Mouse (Mus musculus) midbrain, embryonic 14.5 days (tissue): ENCODE measurements at regions not wholly inside any gene's neighbourhood (a gene's known extent, or its start where the extent isn't known, plus 50 kb on each side); places are given as distances from the start of the nearest gene placed in this dataset.

ENCODE experiments used
- ATAC-seq: fragments of 200-750 bp; cut with Nextera tagmentation; 2 replicates; pipeline ENCODE4 v1.8.0; 2017; ENCODE audit warnings: moderate number of reproducible peaks, moderate library complexity; ENCODE audit not compliant: low FRiP score, low TSS enrichment
- DNase-seq: peaks from one replicate; pipeline ENCODE4 v3.0.0-alpha.2; 2015
- H3K27ac ChIP-seq: fragments of 300-500 bp; sonication (generic); replicated peaks from 2 replicates; pipeline ENCODE4 v1.5.1; 2014; ENCODE audit warnings: mild to moderate bottlenecking, low read depth, low read length, moderate library complexity
- H3K27me3 ChIP-seq: fragments of 300-500 bp; sonication (generic); 2 replicates; pipeline ENCODE4 v1.6.1; 2014; ENCODE audit warnings: low read length, control low read depth, mixed read lengths; ENCODE audit not compliant: control insufficient read depth, insufficient read depth
- H3K36me3 ChIP-seq: fragments of 300-500 bp; sonication (generic); 2 replicates; pipeline ENCODE4 v1.6.1; 2014; ENCODE audit warnings: low read length, control low read depth; ENCODE audit not compliant: control insufficient read depth, insufficient read depth
- H3K4me1 ChIP-seq: fragments of 300-500 bp; sonication (generic); 2 replicates; pipeline ENCODE4 v1.6.1; 2014; ENCODE audit warnings: mild to moderate bottlenecking, antibody characterized with exemption, low read length, control low read depth; ENCODE audit not compliant: control insufficient read depth, insufficient read depth
- H3K4me2 ChIP-seq: fragments of 300-500 bp; sonication (generic); 2 replicates; pipeline ENCODE4 v1.6.1; 2014; ENCODE audit warnings: mild to moderate bottlenecking, low read length, moderate library complexity
- H3K4me3 ChIP-seq: fragments of 300-500 bp; sonication (generic); replicated peaks from 2 replicates; pipeline ENCODE4 v1.5.1; 2014; ENCODE audit warnings: low read depth, low read length
- H3K9ac ChIP-seq: fragments of 300-500 bp; sonication (generic); replicated peaks from 2 replicates; pipeline ENCODE4 v1.6.1; 2014; ENCODE audit warnings: mild to moderate bottlenecking, low read length, moderate library complexity
- H3K9me3 ChIP-seq: fragments of 300-500 bp; sonication (generic); 2 replicates; pipeline ENCODE4 v1.6.1; 2016; ENCODE audit warnings: low read length, control low read depth, mixed read lengths; ENCODE audit not compliant: control insufficient read depth
- WGBS: fragments of 180-500 bp; shearing (Covaris S2); extraction: QIAGEN DNeasy Blood & Tissue Kit; methylation state at CpG from one replicate; pipeline ENCODE4 v1.1.7; 2014; 5-methylcytosine and 5-hydroxymethylcytosine counted together

DNA sequence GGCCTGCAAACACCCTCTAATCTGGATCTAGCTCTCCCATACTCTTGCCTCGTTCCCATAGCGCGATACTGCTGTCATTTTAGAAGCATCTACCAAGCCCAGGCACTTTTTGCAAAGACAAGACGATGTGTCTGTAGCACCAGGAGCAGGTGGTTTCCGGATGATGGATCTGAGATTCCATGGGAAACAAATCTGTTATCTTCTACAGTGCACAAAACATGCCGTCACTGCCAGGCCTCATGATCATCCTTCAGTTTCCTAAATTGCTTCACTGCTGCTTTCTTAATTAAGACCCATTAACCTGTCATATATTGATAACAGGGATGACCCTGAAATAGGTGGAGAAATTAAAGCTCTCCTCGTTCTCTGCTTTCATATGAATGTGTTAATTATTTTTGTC lies 232.9 kb downstream of the Zfp619 start:
- Histone ChIP-seq H3K27me3 (no peaks in the 10 kb centered on the region), H3K9me3 (no peaks in the 10 kb centered on the region), H3K4me3 (no peak overlapping the region), H3K4me1 (no peaks in the 10 kb centered on the region), H3K27ac (no peak overlapping the region), H3K36me3 (no peaks in the 10 kb centered on the region), H3K4me2 (no peak overlapping the region), H3K9ac (no peak overlapping the region)
- 89% methylated on average over 7 of the region's 7 CpGs for WGBS
- no peak for ATAC-seq
- no peak for DNase-seq

DNA sequence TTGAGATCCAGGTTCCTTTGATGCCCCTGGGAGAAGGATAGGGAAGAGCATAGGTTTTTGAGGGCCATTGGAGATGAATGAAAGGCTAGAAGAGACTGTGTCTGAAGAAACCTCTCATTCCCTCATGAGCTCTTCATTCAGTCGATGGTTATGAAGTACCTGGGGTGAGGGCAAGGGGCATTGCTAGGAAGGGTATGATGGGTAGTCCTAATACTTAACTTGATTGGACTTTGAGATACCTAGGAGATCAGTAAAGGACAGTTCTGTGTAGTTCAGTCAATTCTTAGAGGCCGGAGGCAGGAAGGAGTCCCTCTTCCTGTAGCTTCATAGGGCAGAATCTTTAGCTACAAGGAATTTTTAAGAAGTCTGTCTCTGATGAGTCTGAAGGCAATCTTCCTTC lies 246.8 kb downstream of the Zfp619 start:
- H3K9ac ChIP-seq: no peak overlapping the region

DNA sequence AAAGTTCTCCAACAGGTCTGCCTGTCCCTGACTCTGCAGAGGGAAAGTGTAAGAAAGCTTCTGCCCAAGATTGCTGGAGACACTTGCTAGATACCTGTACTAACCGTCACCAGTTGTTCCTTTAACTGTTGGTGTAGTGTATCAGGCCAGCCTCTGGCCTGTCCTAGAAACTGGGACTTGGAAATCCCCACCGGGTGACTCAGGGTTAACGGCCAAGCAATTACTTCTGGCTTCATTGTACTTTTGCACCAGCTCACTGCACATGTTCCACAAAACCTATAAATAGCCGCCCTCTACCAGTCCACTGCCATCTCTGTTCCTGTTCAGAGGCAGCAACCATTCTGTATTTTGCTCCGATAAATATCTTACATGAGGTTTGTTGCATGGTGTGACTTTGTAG lies 247.5 kb downstream of the Zfp619 start:
- Histone ChIP-seq H3K4me1 (no peaks in the 10 kb centered on the region), H3K4me3 (no peak overlapping the region), H3K9me3 (no peaks in the 10 kb centered on the region), H3K9ac (no peak overlapping the region), H3K27me3 (no peaks in the 10 kb centered on the region), H3K27ac (no peak overlapping the region), H3K4me2 (no peak overlapping the region), H3K36me3 (no peaks in the 10 kb centered on the region)
- DNase-seq (no peak), ATAC-seq (no peak)
- WGBS: 85% methylated on average over 5 of the region's 5 CpGs

More for the DNA sequence above, 246.8 kb downstream of the Zfp619 start:
- Histone ChIP-seq H3K4me2 (no peak overlapping the region), H3K27me3 (no peaks in the 10 kb centered on the region), H3K27ac (no peak overlapping the region), H3K36me3 (no peaks in the 10 kb centered on the region), H3K4me1 (no peaks in the 10 kb centered on the region), H3K4me3 (no peak overlapping the region), H3K9me3 (no peaks in the 10 kb centered on the region)
- 92% methylated on average over 2 of the region's 2 CpGs for WGBS
- ATAC-seq (no peak), DNase-seq (no peak)

DNA sequence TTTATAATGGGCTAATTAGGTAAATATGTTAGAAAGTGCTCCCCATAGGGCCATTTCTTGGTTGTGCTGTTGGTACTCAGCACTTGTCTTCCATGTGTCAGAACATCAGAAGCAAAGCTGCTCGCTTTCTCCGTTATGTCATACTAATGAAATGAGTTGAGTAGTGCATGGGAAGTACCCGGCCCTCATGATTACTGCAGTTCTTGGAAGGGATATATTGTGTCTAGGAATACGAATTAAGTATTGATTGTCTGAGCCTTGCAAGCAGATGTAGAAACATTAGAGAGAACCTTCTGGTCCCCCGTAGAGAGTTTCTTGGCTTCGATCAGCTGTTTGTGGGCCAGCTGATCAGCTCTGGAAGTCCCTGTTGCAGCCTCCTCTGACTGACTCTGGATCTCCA lies 255.7 kb downstream of the Zfp619 start:
- Histone ChIP-seq H3K27me3 (no peaks in the 10 kb centered on the region), H3K4me3 (no peak overlapping the region), H3K27ac (no peak overlapping the region), H3K36me3 (no peaks in the 10 kb centered on the region), H3K9ac (no peak overlapping the region), H3K4me2 (no peak overlapping the region), H3K4me1 (no peaks in the 10 kb centered on the region), H3K9me3 (no peaks in the 10 kb centered on the region)
- DNase-seq (no peak), ATAC-seq (no peak)
- 93% methylated on average over 6 of the region's 6 CpGs for WGBS

DNA sequence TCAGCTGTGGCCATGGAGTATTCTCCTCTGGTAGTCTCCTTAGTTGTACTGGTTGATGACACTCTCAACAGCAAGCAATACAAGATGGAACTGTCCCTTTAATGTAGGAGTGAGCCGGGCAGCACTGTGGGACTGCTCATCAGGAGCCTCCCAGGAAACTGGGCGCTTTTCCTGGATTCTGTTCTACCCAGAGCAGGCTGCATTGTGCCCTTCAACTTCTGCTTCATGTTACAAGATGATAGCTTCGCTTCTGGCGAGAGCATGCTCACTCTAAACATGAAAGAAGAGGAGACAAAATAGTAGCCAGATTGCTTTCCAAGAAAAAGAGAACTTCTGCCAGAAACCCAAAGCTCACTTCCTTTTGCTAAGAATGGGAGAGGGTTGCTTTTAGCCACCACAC lies 271.8 kb downstream of the Zfp619 start:
- 87% methylated on average over 4 of the region's 4 CpGs for WGBS
- Histone ChIP-seq H3K4me2 (no peak overlapping the region), H3K36me3 (no peaks in the 10 kb centered on the region), H3K9ac (no peak overlapping the region), H3K4me1 (no peaks in the 10 kb centered on the region), H3K9me3 (no peaks in the 10 kb centered on the region), H3K27me3 (no peaks in the 10 kb centered on the region), H3K4me3 (no peak overlapping the region), H3K27ac (no peak overlapping the region)
- ATAC-seq (no peak), DNase-seq (no peak)

DNA sequence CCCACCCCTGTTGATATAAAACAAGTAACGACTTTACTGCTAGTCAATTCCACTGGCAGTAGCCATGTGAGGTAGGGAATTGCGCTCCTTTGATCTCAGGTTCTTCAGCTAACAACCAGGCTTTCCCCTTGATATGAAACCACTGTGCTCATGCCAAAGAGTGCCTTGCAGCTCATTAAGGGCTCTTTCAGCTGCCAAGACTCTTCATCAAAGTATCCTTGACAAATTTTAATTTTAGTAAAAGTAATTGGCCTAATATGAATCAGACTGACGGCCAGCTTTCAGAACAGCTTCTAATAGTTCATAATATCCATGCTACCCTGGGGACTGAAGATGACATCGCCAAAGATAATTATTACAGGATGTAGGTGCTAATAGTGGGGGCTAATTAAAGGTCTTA lies 272.3 kb downstream of the Zfp619 start:
- no peak for DNase-seq
- H3K36me3 ChIP-seq: no peaks in the 10 kb centered on the region
- WGBS: 87% methylated on average over 4 of the region's 4 CpGs
- no peak overlapping the region for H3K27ac ChIP-seq
- no peak overlapping the region for H3K4me3 ChIP-seq
- H3K4me2 ChIP-seq: no peak overlapping the region
- no peaks in the 10 kb centered on the region for H3K9me3 ChIP-seq
- no peaks in the 10 kb centered on the region for H3K27me3 ChIP-seq
- H3K4me1 ChIP-seq: no peaks in the 10 kb centered on the region
- ATAC-seq: no peak
- H3K9ac ChIP-seq: no peak overlapping the region

DNA sequence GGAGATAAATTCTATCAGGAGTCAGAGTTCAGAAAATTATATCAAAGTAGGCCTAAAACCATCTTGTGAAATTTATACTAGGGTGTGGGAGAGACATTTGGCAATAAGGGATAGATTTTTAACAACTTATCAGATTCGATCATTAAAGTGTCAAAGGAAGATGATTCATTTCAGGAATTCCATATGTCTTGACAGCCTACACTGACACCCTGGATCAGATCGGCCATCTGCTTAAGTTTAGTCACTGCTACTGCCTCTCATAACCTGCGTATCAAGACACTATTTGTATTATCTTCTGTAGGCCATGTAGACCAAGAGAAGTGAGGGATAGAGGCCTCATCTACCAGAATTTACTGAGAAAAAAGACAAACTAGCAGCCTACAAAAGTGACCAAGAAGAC lies 277.2 kb downstream of the Zfp619 start:
- no peak overlapping the region for H3K27ac ChIP-seq
- ATAC-seq: no peak
- H3K4me2 ChIP-seq: no peak overlapping the region
- no peaks in the 10 kb centered on the region for H3K4me1 ChIP-seq
- H3K36me3 ChIP-seq: no peaks in the 10 kb centered on the region
- H3K4me3 ChIP-seq: no peak overlapping the region
- no peaks in the 10 kb centered on the region for H3K9me3 ChIP-seq
- no peak overlapping the region for H3K9ac ChIP-seq
- WGBS: 89% methylated on average over 3 of the region's 3 CpGs
- no peak for DNase-seq
- no peaks in the 10 kb centered on the region for H3K27me3 ChIP-seq

DNA sequence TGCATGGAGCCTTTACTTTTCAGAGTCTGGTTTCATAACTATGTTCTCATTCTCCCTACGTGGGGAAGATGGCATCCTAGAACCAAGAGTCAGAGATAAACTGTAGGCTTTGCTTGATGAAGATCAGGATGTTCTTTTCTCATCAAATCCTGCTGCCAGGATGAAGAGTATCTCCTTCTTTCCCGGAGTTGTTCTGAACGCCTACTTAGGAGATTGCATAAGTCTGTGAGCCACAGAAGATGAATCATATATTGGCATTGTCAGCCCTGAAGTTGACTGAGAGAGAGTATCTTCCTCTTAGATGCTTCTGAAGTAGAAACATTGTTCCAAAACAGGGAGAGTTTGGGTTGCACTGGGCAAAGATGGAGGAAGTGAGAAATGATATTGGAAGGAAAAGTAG lies 286.7 kb downstream of the Zfp619 start:
- Histone ChIP-seq H3K9me3 (no peaks in the 10 kb centered on the region), H3K36me3 (no peaks in the 10 kb centered on the region), H3K9ac (no peak overlapping the region), H3K27ac (no peak overlapping the region), H3K4me2 (no peak overlapping the region), H3K4me1 (no peaks in the 10 kb centered on the region), H3K4me3 (no peak overlapping the region), H3K27me3 (no peaks in the 10 kb centered on the region)
- ATAC-seq (no peak), DNase-seq (no peak)
- WGBS: 82% methylated on average over 3 of the region's 3 CpGs

DNA sequence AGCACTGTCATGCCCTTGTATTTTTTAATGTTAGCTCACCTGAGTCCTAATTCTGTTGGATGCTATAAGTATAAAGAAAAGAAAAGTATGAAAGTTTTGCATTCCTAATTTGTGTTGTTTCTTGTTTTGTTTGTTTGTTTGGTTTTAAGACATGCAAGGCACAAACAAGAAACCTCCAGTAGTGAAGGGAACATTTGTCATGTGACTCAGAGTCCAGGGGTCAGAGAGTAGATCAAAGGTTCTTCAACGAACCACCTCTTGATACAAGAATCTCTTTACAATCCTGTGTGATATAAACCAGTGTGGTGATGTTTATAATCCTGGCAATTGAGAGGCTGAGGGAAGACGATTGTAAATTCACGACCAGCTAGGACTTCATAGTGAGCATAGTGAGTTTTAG lies 300.5 kb downstream of the Zfp619 start:
- WGBS: 83% methylated on average over 3 of the region's 3 CpGs
- DNase-seq (no peak), ATAC-seq (no peak)
- H3K4me3 ChIP-seq: no peak overlapping the region
- no peaks in the 10 kb centered on the region for H3K27me3 ChIP-seq
- no peak overlapping the region for H3K4me2 ChIP-seq
- no peak overlapping the region for H3K9ac ChIP-seq
- H3K9me3 ChIP-seq: no peaks in the 10 kb centered on the region; the same call in 1 of the 2 replicates
- H3K27ac ChIP-seq: no peak overlapping the region
- no peaks in the 10 kb centered on the region for H3K36me3 ChIP-seq
- no peaks in the 10 kb centered on the region for H3K4me1 ChIP-seq
